Mouse (Mus musculus): ENCODE measurements around the gene Zbtb12. TPM values are rescaled to one million over a fixed set of nuclear protein-coding genes. Genes with fewer than 3 reads are reported as not detected.
"Not testable (repeated sequence)": the region's sequence is repeated elsewhere in the genome, so short reads cannot be mapped to it uniquely, and the experiment has no call there.

The Zbtb12 gene
- polyA plus RNA-seq, 1 experiment: 16.3 TPM

GRCm38 (mm10) chr17:34898706-34899052, 19.4 kb downstream of the Zbtb12 start:
- WGBS: 1% methylated on average over 38 of the region's 47 CpGs
- TF ChIP-seq POLR2A (IDR thresholded peaks at IDR 0.05; ENCODE audit: control insufficient read depth, extremely low read depth, insufficient read depth, low read length, poor library complexity): no peak
- no peak for TF ChIP-seq CTCF (IDR thresholded peaks at IDR 0.05; ENCODE audit: borderline replicate concordance, control insufficient read depth, extremely low read depth, insufficient read depth, low read length, poor library complexity)
- Histone ChIP-seq H3K4me1 (replicated peaks; ENCODE audit: control insufficient read depth, insufficient read depth, low read length) (peaks cover 23% of the 10 kb centered on the region), H3K36me3 (ENCODE audit: control insufficient read depth, insufficient read depth, low read length) (peaks cover 14% of the 10 kb centered on the region; the same call in 1 of the 2 replicates), H3K27me3 (ENCODE audit: control insufficient read depth, insufficient read depth, low read length) (no peaks in the 10 kb centered on the region), H3K4me3 (ENCODE audit: control insufficient read depth, insufficient read depth, low read length) (peak overlapping the region; percentile 97), H3K27ac (ENCODE audit: control insufficient read depth, insufficient read depth, low read length) (peak overlapping the region; percentile 27; the same call in 1 of the 2 replicates)
- DNase-seq: no peak

GRCm38 (mm10) chr17:34899053-34899889, 20.0 kb downstream of the Zbtb12 start:
- peaks cover 19% of the 10 kb centered on the region for H3K4me1 ChIP-seq (replicated peaks; ENCODE audit: control insufficient read depth, insufficient read depth, low read length)
- TF ChIP-seq CTCF (IDR thresholded peaks at IDR 0.05; ENCODE audit: borderline replicate concordance, control insufficient read depth, extremely low read depth, insufficient read depth, low read length, poor library complexity) (no peak), POLR2A (IDR thresholded peaks at IDR 0.05; ENCODE audit: control insufficient read depth, extremely low read depth, insufficient read depth, low read length, poor library complexity) (0 out of 2 replicates have a peak, but pooled peaks have one; percentile 36)
- DNase-seq: peak; percentile 57

GRCm38 (mm10) chr17:34899890-34900243, 20.6 kb downstream of the Zbtb12 start:
- no peak for DNase-seq
- H3K36me3 ChIP-seq (ENCODE audit: control insufficient read depth, insufficient read depth, low read length): peaks cover 18% of the 10 kb centered on the region
- peak overlapping the region; percentile 72 for H3K27ac ChIP-seq (ENCODE audit: control insufficient read depth, insufficient read depth, low read length)
- TF ChIP-seq POLR2A (IDR thresholded peaks at IDR 0.05; ENCODE audit: control insufficient read depth, extremely low read depth, insufficient read depth, low read length, poor library complexity) (no peak), CTCF (IDR thresholded peaks at IDR 0.05; ENCODE audit: borderline replicate concordance, control insufficient read depth, extremely low read depth, insufficient read depth, low read length, poor library complexity) (no peak)
- peak overlapping the region; percentile 97 for H3K4me3 ChIP-seq (ENCODE audit: control insufficient read depth, insufficient read depth, low read length)
- no peaks in the 10 kb centered on the region for H3K27me3 ChIP-seq (ENCODE audit: control insufficient read depth, insufficient read depth, low read length)
- WGBS: 3% methylated on average over 5 of the region's 5 CpGs
- H3K4me1 ChIP-seq (replicated peaks; ENCODE audit: control insufficient read depth, insufficient read depth, low read length): peaks cover 18% of the 10 kb centered on the region

More at GRCm38 (mm10) chr17:34899053-34899889, 20.0 kb downstream of the Zbtb12 start:
- Histone ChIP-seq H3K27me3 (ENCODE audit: control insufficient read depth, insufficient read depth, low read length) (no peaks in the 10 kb centered on the region), H3K36me3 (ENCODE audit: control insufficient read depth, insufficient read depth, low read length) (peaks cover 14% of the 10 kb centered on the region; the same call in 1 of the 2 replicates), H3K4me3 (ENCODE audit: control insufficient read depth, insufficient read depth, low read length) (peak overlapping the region; percentile 97), H3K27ac (ENCODE audit: control insufficient read depth, insufficient read depth, low read length) (peak overlapping the region; percentile 72)
- under 1% methylated on average over 43 of the region's 45 CpGs for WGBS

GRCm38 (mm10) chr17:34900826-34901225, 21.5 kb downstream of the Zbtb12 start:
- not testable (repeated sequence) for H3K27ac ChIP-seq (ENCODE audit: control insufficient read depth, insufficient read depth, low read length); H3K4me3 ChIP-seq (ENCODE audit: control insufficient read depth, insufficient read depth, low read length); H3K27me3 ChIP-seq (ENCODE audit: control insufficient read depth, insufficient read depth, low read length); DNase-seq
- Histone ChIP-seq H3K4me1 (replicated peaks; ENCODE audit: control insufficient read depth, insufficient read depth, low read length) (peaks cover 10% of the 10 kb centered on the region), H3K36me3 (ENCODE audit: control insufficient read depth, insufficient read depth, low read length) (peaks cover 27% of the 10 kb centered on the region)

- H3K4me3 ChIP-seq (ENCODE audit: control insufficient read depth, insufficient read depth, low read length); H3K4me1 ChIP-seq (replicated peaks; ENCODE audit: control insufficient read depth, insufficient read depth, low read length); DNase-seq; H3K27me3 ChIP-seq (ENCODE audit: control insufficient read depth, insufficient read depth, low read length); H3K27ac ChIP-seq (ENCODE audit: control insufficient read depth, insufficient read depth, low read length): not testable (repeated sequence)
- 94% methylated on average over 9 of the region's 10 CpGs for WGBS
- peaks cover 38% of the 10 kb centered on the region for H3K36me3 ChIP-seq (ENCODE audit: control insufficient read depth, insufficient read depth, low read length)
Observed at GRCm38 (mm10) chr17:34901948-34902347, 22.7 kb downstream of the Zbtb12 start.

GRCm38 (mm10) chr17:34902895-34903294, 23.6 kb downstream of the Zbtb12 start:
- Histone ChIP-seq H3K4me1 (replicated peaks; ENCODE audit: control insufficient read depth, insufficient read depth, low read length) (0 out of 2 replicates have a peak, but pooled peaks cover 2% of the 10 kb centered on the region), H3K36me3 (ENCODE audit: control insufficient read depth, insufficient read depth, low read length) (peaks cover 48% of the 10 kb centered on the region), H3K27me3 (ENCODE audit: control insufficient read depth, insufficient read depth, low read length) (no peaks in the 10 kb centered on the region), H3K27ac (ENCODE audit: control insufficient read depth, insufficient read depth, low read length) (no peak overlapping the region), H3K4me3 (ENCODE audit: control insufficient read depth, insufficient read depth, low read length) (no peak overlapping the region)
- no peak for DNase-seq
- 94% methylated on average over 9 of the region's 9 CpGs for WGBS
- TF ChIP-seq POLR2A (IDR thresholded peaks at IDR 0.05; ENCODE audit: control insufficient read depth, extremely low read depth, insufficient read depth, low read length, poor library complexity) (no peak), CTCF (IDR thresholded peaks at IDR 0.05; ENCODE audit: borderline replicate concordance, control insufficient read depth, extremely low read depth, insufficient read depth, low read length, poor library complexity) (no peak)

GRCm38 (mm10) chr17:34910982-34911381, 31.7 kb downstream of the Zbtb12 start:
- H3K36me3 ChIP-seq (ENCODE audit: control insufficient read depth, insufficient read depth, low read length): peaks cover 74% of the 10 kb centered on the region
- no peaks in the 10 kb centered on the region for H3K27me3 ChIP-seq (ENCODE audit: control insufficient read depth, insufficient read depth, low read length)
- no peak overlapping the region for H3K4me3 ChIP-seq (ENCODE audit: control insufficient read depth, insufficient read depth, low read length)
- DNase-seq: no peak
- TF ChIP-seq POLR2A (IDR thresholded peaks at IDR 0.05; ENCODE audit: control insufficient read depth, extremely low read depth, insufficient read depth, low read length, poor library complexity): no peak
- TF ChIP-seq CTCF (IDR thresholded peaks at IDR 0.05; ENCODE audit: borderline replicate concordance, control insufficient read depth, extremely low read depth, insufficient read depth, low read length, poor library complexity): no peak
- H3K27ac ChIP-seq (ENCODE audit: control insufficient read depth, insufficient read depth, low read length): no peak overlapping the region
- no peaks in the 10 kb centered on the region for H3K4me1 ChIP-seq (replicated peaks; ENCODE audit: control insufficient read depth, insufficient read depth, low read length)
- WGBS: 92% methylated on average over 10 of the region's 10 CpGs
